Mouse (Mus musculus): Measurements from ENCODE around the gene Sap30l.

Gene Sap30l

DNA sequence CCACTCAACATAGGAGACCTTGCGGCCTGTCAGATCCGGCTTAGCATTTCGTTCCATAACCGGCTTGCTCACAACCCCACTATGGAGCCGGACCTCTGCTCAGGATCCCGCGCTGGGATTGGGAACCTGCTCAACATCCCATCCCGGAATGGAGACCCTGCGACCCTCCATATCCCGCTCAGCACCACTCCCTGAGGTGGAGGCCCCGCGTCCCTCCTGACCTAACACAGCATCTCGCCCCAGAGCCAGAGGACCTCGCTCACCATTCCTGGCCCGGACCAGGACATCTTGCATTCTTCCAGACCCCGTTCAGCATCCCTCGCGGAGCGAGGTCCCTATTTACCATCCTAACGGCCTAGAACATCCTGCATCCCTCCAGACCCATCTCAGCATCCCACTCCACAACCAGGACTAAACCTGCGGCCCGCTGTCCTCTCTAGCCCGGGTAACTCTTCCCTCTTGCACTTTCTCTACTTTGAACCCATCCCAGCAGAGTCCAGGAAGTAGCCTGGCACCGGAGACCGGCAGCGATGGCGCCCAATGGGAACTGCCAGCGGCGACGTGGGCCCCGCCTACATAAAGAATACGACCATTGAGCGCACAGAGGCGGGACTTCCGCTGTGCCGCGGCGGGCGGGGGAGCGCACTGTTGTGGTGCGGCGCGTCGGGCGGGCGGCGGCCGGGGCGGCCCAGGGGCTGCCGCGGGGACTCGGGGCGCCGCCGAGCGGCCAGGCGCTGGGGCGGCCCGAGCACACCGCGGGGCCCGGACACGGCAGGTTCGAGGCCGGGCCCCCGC, at the start of gene Sap30l:
TSS of gene Sap30l (plus strand) at position 667 of the 795 bp plus-strand sequence.
- DNase-seq (ENCODE audit: low spot score) = peak; percentile 98

GRCm38 (mm10) chr11:57753538-57754203, 47.8 kb upstream of the Sap30l start:
- no peak for DNase-seq (ENCODE audit: low spot score)

GRCm38 (mm10) chr11:57758621-57759020, 42.8 kb upstream of the Sap30l start:
- DNase-seq (ENCODE audit: low spot score) = no peak

- DNase-seq (ENCODE audit: low spot score) = peak; percentile 72
Observed at GRCm38 (mm10) chr11:57760509-57761058, 40.9 kb upstream of the Sap30l start.

GRCm38 (mm10) chr11:57761347-57761746, 40.1 kb upstream of the Sap30l start:
- no peak for DNase-seq (ENCODE audit: low spot score)

DNA sequence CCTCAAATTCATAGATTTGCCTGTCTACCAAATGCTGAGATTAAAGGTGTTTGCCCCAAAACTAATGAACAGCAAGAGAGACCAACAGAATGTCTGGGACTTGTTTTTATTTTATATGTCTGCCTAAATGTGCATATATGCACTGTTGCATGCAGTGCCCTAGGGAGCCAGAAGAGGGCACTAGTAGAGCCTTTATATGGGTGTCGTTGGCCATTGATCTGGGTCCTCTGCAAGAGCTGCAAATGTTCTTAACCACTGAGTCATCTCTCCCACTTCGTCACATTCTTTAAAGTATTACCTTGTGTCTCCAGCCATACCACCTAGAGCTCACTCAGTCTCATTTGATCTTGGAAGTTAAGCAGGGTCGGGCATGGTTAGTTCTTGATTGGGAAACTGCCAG, 37.3 kb upstream of the Sap30l start:
- DNase-seq (ENCODE audit: low spot score) = no peak

DNA sequence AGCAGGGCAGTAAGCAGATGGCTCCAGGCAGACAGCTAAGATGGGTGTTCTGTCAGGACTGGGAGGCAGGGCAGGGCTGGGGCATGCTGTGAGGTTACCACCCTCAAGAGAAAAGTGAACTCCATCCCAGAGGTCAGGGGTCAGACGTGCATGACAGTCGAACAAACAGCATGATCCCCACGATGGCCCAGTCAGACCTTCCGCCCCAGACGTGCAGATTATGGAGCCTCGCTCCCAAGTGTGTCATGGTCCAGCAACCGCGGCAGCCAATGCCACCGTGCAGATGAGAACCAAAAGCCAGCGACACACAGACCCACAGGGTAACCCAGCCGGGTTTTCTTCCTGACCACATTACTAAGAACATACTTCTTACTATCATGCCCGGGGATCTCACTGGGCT, 34.8 kb upstream of the Sap30l start:
- DNase-seq (ENCODE audit: low spot score) = no peak

DNA sequence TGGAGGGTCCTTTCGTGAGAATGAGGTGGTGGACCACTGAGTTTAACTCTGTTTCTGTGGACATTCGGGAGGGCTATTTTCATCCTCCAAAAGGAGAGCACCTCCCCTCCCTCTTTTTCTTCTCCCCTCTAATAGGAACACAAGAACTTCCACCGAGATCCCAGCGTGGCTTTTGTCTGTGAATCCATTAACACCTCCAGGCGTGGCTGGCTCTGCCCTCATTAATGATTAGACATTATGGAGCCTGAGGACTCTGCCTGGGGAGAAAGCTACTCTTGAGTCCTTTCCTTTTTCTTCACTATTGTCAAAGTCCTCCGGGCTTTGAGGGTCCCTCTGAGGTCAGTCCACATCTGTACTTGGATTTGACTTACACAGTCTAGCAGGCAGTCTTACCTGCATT, 34.3 kb upstream of the Sap30l start:
- no peak for DNase-seq (ENCODE audit: low spot score)

GRCm38 (mm10) chr11:57770776-57771175, 30.7 kb upstream of the Sap30l start:
- no peak for DNase-seq (ENCODE audit: low spot score)

- DNase-seq (ENCODE audit: low spot score) = no peak
Observed at GRCm38 (mm10) chr11:57771676-57772075, 29.8 kb upstream of the Sap30l start.

- DNase-seq (ENCODE audit: low spot score) = peak; percentile 65
Observed at GRCm38 (mm10) chr11:57773479-57773878, 28.0 kb upstream of the Sap30l start.

GRCm38 (mm10) chr11:57773936-57774335, 27.5 kb upstream of the Sap30l start:
- peak; percentile 85 for DNase-seq (ENCODE audit: low spot score)

GRCm38 (mm10) chr11:57775868-57776267, 25.6 kb upstream of the Sap30l start:
- DNase-seq (ENCODE audit: low spot score) = no peak

GRCm38 (mm10) chr11:57776546-57776945, 24.9 kb upstream of the Sap30l start:
- DNase-seq (ENCODE audit: low spot score) = no peak

- peak; percentile 94 for DNase-seq (ENCODE audit: low spot score)
Observed at GRCm38 (mm10) chr11:57778349-57778748, 23.1 kb upstream of the Sap30l start.

GRCm38 (mm10) chr11:57779824-57780223, 21.6 kb upstream of the Sap30l start:
- DNase-seq (ENCODE audit: low spot score) = no peak

- peak; percentile 65 for DNase-seq (ENCODE audit: low spot score)
Observed at GRCm38 (mm10) chr11:57786616-57787418, 14.6 kb upstream of the Sap30l start.

DNA sequence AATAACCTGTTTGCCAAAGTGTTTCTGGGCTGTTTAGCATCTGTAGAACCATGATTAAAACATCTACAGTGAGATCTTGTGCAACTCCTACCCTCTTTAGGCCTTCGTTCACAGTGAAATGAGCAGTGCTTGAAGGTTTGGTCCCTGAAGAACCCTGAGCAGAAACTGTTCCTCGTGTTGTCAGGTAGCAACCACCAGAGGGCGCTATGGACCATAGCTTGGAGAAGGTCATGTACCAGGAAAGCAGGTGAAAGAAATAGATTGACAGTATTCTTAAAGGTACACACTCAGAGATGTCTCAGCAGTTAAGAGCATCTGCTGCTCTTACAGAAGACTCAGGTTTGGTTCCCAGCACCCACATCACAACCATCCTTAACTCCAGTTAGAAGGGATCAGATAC, 13.5 kb upstream of the Sap30l start:
- no peak for DNase-seq (ENCODE audit: low spot score)

DNA sequence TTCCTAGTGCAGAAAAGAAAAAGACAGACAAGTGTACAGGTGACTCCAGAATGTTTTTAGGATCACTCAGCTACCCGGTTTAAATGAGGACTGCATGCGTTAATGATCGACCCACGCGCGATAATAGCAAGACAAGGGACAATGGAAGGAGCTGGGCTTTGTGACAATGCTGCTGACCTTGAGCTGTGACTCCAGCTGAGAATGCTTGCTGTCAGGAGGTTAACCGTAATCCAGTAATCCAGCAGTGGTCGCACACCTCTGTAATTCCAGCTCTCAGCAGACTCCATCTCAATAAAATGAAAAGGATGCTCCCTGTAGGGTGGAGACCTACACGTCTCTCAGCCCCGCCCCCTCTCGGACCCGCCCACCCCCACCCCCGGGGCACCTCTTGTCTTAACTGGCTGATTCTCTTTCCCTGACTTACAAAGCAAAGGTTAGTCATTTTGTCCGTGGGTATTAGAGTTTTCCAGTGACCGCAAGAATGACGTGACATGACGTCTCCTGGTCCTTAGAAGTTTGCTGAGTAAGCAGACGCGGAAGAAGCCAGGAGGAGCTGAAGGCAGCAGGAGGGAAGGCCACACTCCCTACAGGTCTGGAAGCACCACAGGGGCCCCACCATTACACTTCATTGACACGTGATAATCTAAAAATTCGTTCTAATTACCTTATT, 10.4 kb upstream of the Sap30l start:
- DNase-seq (ENCODE audit: low spot score) = no peak

DNA sequence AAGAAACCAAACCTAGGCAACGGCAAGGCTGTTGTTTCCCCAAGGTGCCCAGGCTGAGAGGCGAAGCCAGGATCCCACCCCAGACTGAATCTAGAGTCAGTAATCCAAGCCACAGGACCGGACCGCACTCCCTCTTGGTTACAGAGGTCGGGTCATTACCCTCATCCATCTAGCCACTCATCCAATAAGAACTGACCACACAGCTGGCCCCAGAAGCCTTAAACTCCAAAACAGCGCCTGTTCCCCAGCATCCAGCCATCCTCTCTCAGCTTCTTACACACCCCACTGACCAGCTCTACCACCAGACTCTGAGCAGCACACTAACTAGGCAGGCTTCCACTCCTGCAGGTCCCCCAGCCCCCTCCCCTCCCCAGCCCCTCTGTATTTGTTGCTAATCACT, 6.4 kb upstream of the Sap30l start:
- DNase-seq (ENCODE audit: low spot score) = no peak

DNA sequence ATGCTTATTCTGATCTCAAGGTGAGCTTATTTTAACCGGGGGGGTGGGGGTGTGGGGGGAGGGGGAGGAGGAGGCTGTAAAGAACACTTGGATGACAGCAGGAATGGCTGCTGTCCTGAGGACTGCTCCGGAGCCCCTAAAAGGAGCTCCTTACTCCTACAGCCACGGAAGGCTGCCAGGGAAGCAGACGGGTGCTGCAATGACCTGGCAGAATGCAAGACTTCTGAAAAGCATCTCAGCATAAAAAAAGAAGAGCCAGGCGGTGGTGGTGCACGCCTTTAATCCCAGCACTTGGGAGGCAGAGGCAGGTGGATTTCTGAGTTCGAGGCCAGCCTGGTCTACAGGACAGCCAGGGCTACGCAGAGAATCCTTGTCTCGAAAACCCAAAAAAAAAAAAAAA, 3.6 kb upstream of the Sap30l start:
- no peak for DNase-seq (ENCODE audit: low spot score)

- DNase-seq (ENCODE audit: low spot score) = no peak
Observed at GRCm38 (mm10) chr11:57799456-57799855, 2.0 kb upstream of the Sap30l start.

Measured in retina, embryonic 14.5 days (tissue).